ENCODE assay signal across 17 mouse cellular contexts in the genomic region with DNA sequence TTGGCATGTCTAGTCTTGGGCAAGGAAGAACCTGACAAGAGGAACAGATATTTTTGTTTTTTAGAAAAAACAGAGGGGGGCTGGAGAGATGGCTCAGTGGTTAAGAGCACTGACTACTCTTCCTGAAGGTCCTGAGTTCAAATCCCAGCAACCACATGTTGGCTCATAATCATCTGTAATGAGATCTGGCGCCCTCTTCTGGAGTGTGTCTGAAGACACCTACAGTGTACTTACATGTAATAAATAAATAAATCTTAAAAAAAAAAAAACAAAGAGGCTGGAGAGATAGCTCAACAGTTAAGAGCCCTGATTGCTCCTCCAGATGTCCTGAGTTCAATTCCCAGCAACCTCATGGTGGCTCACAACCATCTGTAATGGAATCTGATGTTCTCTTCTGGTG. TPM values are rescaled to one million over a fixed set of nuclear protein-coding genes. Genes with fewer than 3 reads are reported as not detected.
DNase-seq lines count a peak whose midpoint lies in the region; ATAC-seq and TF ChIP-seq lines count a peak whose summit lies in the region.
"Not testable (repeated sequence)": the region's sequence is repeated elsewhere in the genome, so short reads cannot be mapped to it uniquely, and the experiment has no call there.
"Had no signal": no experiment of that assay in that cellular context is flagged by ENCODE, and none has a peak within 500 bp of the region (broad histone marks: within the 10 kb centered on the region; RNA-seq: fewer than 3 reads in every experiment).

No protein-coding gene starts in this region.

- peak; percentile 56 for DNase-seq in 416B (ENCODE audit: low read depth)
- DNase-seq in CD4-positive, CD25-positive, alpha-beta regulatory T cell, adult 2 months (ENCODE audit: low read depth, low spot score): peak; percentile 57
- DNase-seq in R1 (ENCODE audit: low read depth, low spot score): peak; percentile 50
- peak; percentile 41 for DNase-seq in cerebellum, adult 9-10 months
- DNase-seq in induced T-regulatory cell, adult 2 months (ENCODE audit: low read depth): peak; percentile 55
- not testable (repeated sequence) for DNase-seq in left cerebral cortex, adult 2 months (ENCODE audit: extremely low spot score in 1 of 2, low spot score in 2 of 2); midbrain, postnatal 0 days (ENCODE audit: low spot score)
- peak; percentile 16 for DNase-seq in thymus, postnatal 14 days

- 24% methylated on average over 1 of the region's 1 CpGs for WGBS in midbrain, postnatal 0 days

- H3K27me3 ChIP-seq in midbrain, postnatal 0 days (ENCODE audit: insufficient read depth, low read length): not testable (repeated sequence)

- not testable (repeated sequence) for H3K4me1 ChIP-seq in midbrain, postnatal 0 days (ENCODE audit: insufficient read depth, low read length)

- not testable (repeated sequence) for H3K4me2 ChIP-seq in midbrain, postnatal 0 days (ENCODE audit: low read depth, low read length, poor library complexity, severe bottlenecking)

- not testable (repeated sequence) for ATAC-seq in midbrain, postnatal 0 days (ENCODE audit: low FRiP score)

- not testable (repeated sequence) for H3K9me3 ChIP-seq in midbrain, postnatal 0 days (ENCODE audit: low read length)

- H3K27ac ChIP-seq in left cerebral cortex, adult 2 months; midbrain, postnatal 0 days (ENCODE audit: low read depth, low read length): not testable (repeated sequence)

- not testable (repeated sequence) for H3K4me3 ChIP-seq in left cerebral cortex, adult 2 months; midbrain, postnatal 0 days (ENCODE audit: low read depth, low read length)

- TF ChIP-seq CTCF in left cerebral cortex, adult 2 months (IDR thresholded peaks at IDR 0.05): peak; percentile 24
- TF ChIP-seq CTCF in midbrain, postnatal 0 days (IDR thresholded peaks at IDR 0.05): peak; percentile 8; the same call in 1 of the 2 replicates

- H3K36me3 ChIP-seq in midbrain, postnatal 0 days (ENCODE audit: insufficient read depth, low read length): not testable (repeated sequence)

- not testable (repeated sequence) for H3K9ac ChIP-seq in midbrain, postnatal 0 days (replicated peaks; ENCODE audit: low read length, poor library complexity, severe bottlenecking)

- intact Hi-C loops in left cerebral cortex, adult 2 months (cut with DNase I): not testable (repeated sequence)

RNA-seq across cellular contexts. Expression of a gene that starts 1.9 kb away (rescaled TPM):
- 10 to 100 TPM; 61.0 to 68.9 TPM for total RNA-seq in left cerebral cortex, adult 2 months (2021)
- 34.6 and 42.0 TPM in 2 replicates for total RNA-seq in midbrain, postnatal 0 days (2014; rRNA removed)
- polyA plus RNA-seq in midbrain, postnatal 0 days (2015; fragmentation: Nextera tagmentation; extraction: Ambion mirVana): 27.2 and 30.5 TPM in 2 replicates

RNA-seq across cellular contexts. Expression of a gene that starts 6.0 kb away (rescaled TPM):
- total RNA-seq in left cerebral cortex, adult 2 months (2021): not detected
- 0.71 TPM in 1 of 2 replicates, not detected in the other for total RNA-seq in midbrain, postnatal 0 days (2014; rRNA removed)
- not detected in 2 replicates for polyA plus RNA-seq in midbrain, postnatal 0 days (2015; fragmentation: Nextera tagmentation; extraction: Ambion mirVana)
- total RNA-seq: gastrocnemius, postnatal 14 days; heart, adult 8-10 months had no signal
- polyA plus RNA-seq: embryonic facial prominence, embryonic 13.5 days; heart, embryonic 12.5 days; heart, embryonic 16.5 days; hindbrain, embryonic 10.5 days; hindbrain, embryonic 14.5 days; inflammation-experienced regulatory T-cells, adult 6 months; Patski had no signal

RNA-seq across cellular contexts. Expression of a gene that starts 12.2 kb away (rescaled TPM):
- total RNA-seq in left cerebral cortex, adult 2 months (2021): 10 to 100 TPM; 88.9 to 92.7 TPM
- 110 and 134 TPM in 2 replicates for total RNA-seq in midbrain, postnatal 0 days (2014; rRNA removed)
- polyA plus RNA-seq in midbrain, postnatal 0 days (2015; fragmentation: Nextera tagmentation; extraction: Ambion mirVana): 136 and 146 TPM in 2 replicates

RNA-seq across cellular contexts. Expression of a gene that starts 19.1 kb away (rescaled TPM):
- total RNA-seq in left cerebral cortex, adult 2 months (2021): 10 to 100 TPM; 32.9 to 34.5 TPM
- 11.9 and 25.1 TPM in 2 replicates for total RNA-seq in midbrain, postnatal 0 days (2014; rRNA removed)
- polyA plus RNA-seq in midbrain, postnatal 0 days (2015; fragmentation: Nextera tagmentation; extraction: Ambion mirVana): 41.6 and 42.3 TPM in 2 replicates

RNA-seq across cellular contexts. Expression of a gene that starts 34.6 kb away (rescaled TPM):
- 10 to 100 TPM; 26.3 TPM for total RNA-seq in left cerebral cortex, adult 2 months (2021)
- 272 and 352 TPM in 2 replicates for total RNA-seq in midbrain, postnatal 0 days (2014; rRNA removed)
- polyA plus RNA-seq in midbrain, postnatal 0 days (2015; fragmentation: Nextera tagmentation; extraction: Ambion mirVana): 64.9 and 71.6 TPM in 2 replicates
